Mouse (Mus musculus) ES-Bruce4 (cell line): ENCODE measurements at regions not wholly inside any gene's neighbourhood (a gene's known extent, or its start where the extent isn't known, plus 50 kb on each side); places are given as distances from the start of the nearest gene placed in this dataset.

ENCODE experiments used
- H3K27ac ChIP-seq: 2 replicates; pipeline ENCODE4 v1.5.1; 2012; ENCODE audit warnings: low read length, inconsistent platforms; ENCODE audit not compliant: insufficient read depth
- H3K27me3 ChIP-seq: 2 replicates; pipeline ENCODE4 v1.6.1; 2012; ENCODE audit warnings: mild to moderate bottlenecking, low read length, inconsistent platforms; ENCODE audit not compliant: control insufficient read depth, poor library complexity, insufficient read depth, severe bottlenecking
- H3K36me3 ChIP-seq: 2 replicates; pipeline ENCODE4 v1.6.1; 2012; ENCODE audit warnings: inconsistent platforms, mild to moderate bottlenecking, low read length, moderate library complexity; ENCODE audit not compliant: control insufficient read depth, poor library complexity, insufficient read depth, severe bottlenecking
- H3K4me1 ChIP-seq: one replicate; pipeline ENCODE4 v1.8.1; 2011; ENCODE audit warnings: low read length; ENCODE audit not compliant: control insufficient read depth, insufficient read depth
- H3K4me3 ChIP-seq: 2 replicates; pipeline ENCODE4 v1.5.1; 2011; ENCODE audit warnings: low read depth, mild to moderate bottlenecking, low read length
- H3K9ac ChIP-seq: 2 replicates; pipeline ENCODE4 v1.6.1; 2012; ENCODE audit warnings: low read depth, mild to moderate bottlenecking, inconsistent platforms; ENCODE audit not compliant: poor library complexity, severe bottlenecking
- H3K9me3 ChIP-seq: replicated peaks from 2 replicates; pipeline ENCODE4 v1.6.1; 2012; ENCODE audit warnings: mild to moderate bottlenecking, low read length, inconsistent platforms; ENCODE audit not compliant: control insufficient read depth, poor library complexity, insufficient read depth, severe bottlenecking
- CTCF ChIP-seq: IDR thresholded peaks from one replicate; pipeline ENCODE4 v1.8.1; 2011; ENCODE audit warnings: low read depth, low read length
- EP300 ChIP-seq: IDR thresholded peaks from 2 replicates; pipeline ENCODE4 v1.6.1; 2011; ENCODE audit warnings: low read depth, low read length; ENCODE audit not compliant: insufficient read depth
- POLR2A ChIP-seq: IDR thresholded peaks from one replicate; pipeline ENCODE4 v1.8.1; 2011; ENCODE audit warnings: low read length; ENCODE audit not compliant: insufficient read depth

GRCm38 (mm10) chr1:73535726-73536265 lies 520.1 kb upstream of the Tnp1 start:
- Histone ChIP-seq H3K4me1 (no peaks in the 10 kb centered on the region), H3K9ac (no peak overlapping the region), H3K27me3 (no peaks in the 10 kb centered on the region), H3K9me3 (no peaks in the 10 kb centered on the region), H3K4me3 (no peak overlapping the region), H3K36me3 (no peaks in the 10 kb centered on the region), H3K27ac (no peak overlapping the region)
- no peak for TF ChIP-seq EP300
- TF ChIP-seq CTCF = no peak
- no peak for TF ChIP-seq POLR2A

GRCm38 (mm10) chr1:73533526-73533925 lies 517.8 kb upstream of the Tnp1 start:
- Histone ChIP-seq H3K27me3 (no peaks in the 10 kb centered on the region), H3K27ac (no peak overlapping the region), H3K4me1 (no peaks in the 10 kb centered on the region), H3K36me3 (no peaks in the 10 kb centered on the region), H3K9ac (no peak overlapping the region), H3K9me3 (no peaks in the 10 kb centered on the region), H3K4me3 (no peak overlapping the region)
- no peak for TF ChIP-seq EP300
- TF ChIP-seq POLR2A = no peak
- TF ChIP-seq CTCF = no peak

GRCm38 (mm10) chr1:73532316-73532715 lies 516.6 kb upstream of the Tnp1 start:
- Histone ChIP-seq H3K27me3 (no peaks in the 10 kb centered on the region), H3K4me1 (no peaks in the 10 kb centered on the region), H3K9me3 (no peaks in the 10 kb centered on the region), H3K36me3 (no peaks in the 10 kb centered on the region), H3K27ac (no peak overlapping the region), H3K9ac (no peak overlapping the region), H3K4me3 (no peak overlapping the region)
- no peak for TF ChIP-seq POLR2A
- TF ChIP-seq CTCF = no peak
- no peak for TF ChIP-seq EP300

- no peaks in the 10 kb centered on the region for H3K27me3 ChIP-seq
- no peak overlapping the region for H3K27ac ChIP-seq
- H3K4me1 ChIP-seq = no peaks in the 10 kb centered on the region
- H3K36me3 ChIP-seq = no peaks in the 10 kb centered on the region
- no peak overlapping the region for H3K4me3 ChIP-seq
- no peak overlapping the region for H3K9ac ChIP-seq
- no peaks in the 10 kb centered on the region for H3K9me3 ChIP-seq
- TF ChIP-seq EP300 (no peak), POLR2A (no peak), CTCF (no peak)
These were observed 516.1 kb upstream of the Tnp1 start for GRCm38 (mm10) chr1:73531831-73532230.

- Histone ChIP-seq H3K27ac (no peak overlapping the region), H3K9me3 (no peaks in the 10 kb centered on the region), H3K4me1 (no peaks in the 10 kb centered on the region), H3K4me3 (no peak overlapping the region), H3K27me3 (no peaks in the 10 kb centered on the region), H3K9ac (no peak overlapping the region), H3K36me3 (no peaks in the 10 kb centered on the region)
- TF ChIP-seq POLR2A (no peak), EP300 (no peak), CTCF (no peak)
These were observed 514.6 kb upstream of the Tnp1 start for GRCm38 (mm10) chr1:73530326-73530725.

GRCm38 (mm10) chr1:73528623-73529022 lies 512.9 kb upstream of the Tnp1 start:
- H3K4me1 ChIP-seq = no peaks in the 10 kb centered on the region
- no peaks in the 10 kb centered on the region for H3K9me3 ChIP-seq
- no peaks in the 10 kb centered on the region for H3K27me3 ChIP-seq
- H3K9ac ChIP-seq = no peak overlapping the region
- no peaks in the 10 kb centered on the region for H3K36me3 ChIP-seq
- TF ChIP-seq EP300 = no peak
- no peak for TF ChIP-seq CTCF
- TF ChIP-seq POLR2A = no peak
- no peak overlapping the region for H3K4me3 ChIP-seq
- no peak overlapping the region for H3K27ac ChIP-seq
